Mouse (Mus musculus): ENCODE data around the gene Ptgdr.
"Not testable (repeated sequence)": the region's sequence is repeated elsewhere in the genome, so short reads cannot be mapped to it uniquely, and the experiment has no call there.

Gene Ptgdr

DNA sequence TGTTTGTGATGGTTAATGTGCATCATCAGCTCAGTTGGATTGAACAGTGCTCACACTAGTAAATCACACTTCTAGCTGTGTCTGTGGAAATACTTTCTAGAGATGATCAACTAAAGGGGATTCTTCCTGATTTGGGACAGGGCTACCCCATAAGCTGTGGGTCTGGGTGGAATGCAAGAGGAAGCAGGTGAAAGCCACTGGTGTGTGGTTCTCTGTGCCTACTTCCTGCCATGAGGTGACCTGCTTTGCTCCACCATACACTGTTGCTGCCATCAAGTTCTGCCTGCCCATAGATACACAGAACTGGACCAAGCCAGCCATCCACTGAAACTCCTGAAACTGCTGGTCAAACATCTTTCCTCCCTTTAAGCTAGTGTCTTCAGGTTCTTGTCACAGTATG lies 46.0 kb downstream of the Ptgdr start:
- intact Hi-C loops (cut with DNase I) = not testable (repeated sequence)

Measured in adrenal gland (tissue).